Mouse (Mus musculus): ENCODE data around the gene Hmx1.

GRCm38 (mm10) chr5:35392334-35392695, 3.4 kb downstream of the Hmx1 start:
- TF ChIP-seq CTCF (IDR thresholded peaks at IDR 0.05; ENCODE audit: low read depth) (no peak), EP300 (IDR thresholded peaks at IDR 0.05; ENCODE audit: low read depth) (no peak)
